Mouse (Mus musculus) embryonic fibroblast, embryonic 13.5 days (primary cell): Measurements from ENCODE around the gene Tle6. TPM values are rescaled to one million over a fixed set of nuclear protein-coding genes. Genes with fewer than 3 reads are reported as not detected.
A peak's percentile ranks its signal among the peaks of the same experiment; 100 is the strongest.

Source experiments
- H3K27ac ChIP-seq: 2 replicates; pipeline ENCODE4 v1.5.1; 2012; ENCODE audit warnings: low read length, control low read depth, inconsistent platforms; ENCODE audit not compliant: insufficient read depth
- H3K4me1 ChIP-seq: 2 replicates; pipeline ENCODE4 v1.6.1; 2011; ENCODE audit warnings: low read length; ENCODE audit not compliant: control insufficient read depth, insufficient read depth
- H3K4me3 ChIP-seq: 2 replicates; pipeline ENCODE4 v1.5.1; 2011; ENCODE audit warnings: mild to moderate bottlenecking, control low read depth, low read length; ENCODE audit not compliant: insufficient read depth
- CTCF ChIP-seq: IDR thresholded peaks from 2 replicates; pipeline ENCODE4 v1.5.1; 2011; ENCODE audit warnings: mild to moderate bottlenecking, control low read depth, low read length, moderate library complexity, borderline replicate concordance; ENCODE audit not compliant: insufficient read depth
- POLR2A ChIP-seq: IDR thresholded peaks from 2 replicates; pipeline ENCODE4 v1.6.1; 2011; ENCODE audit warnings: low read depth, mild to moderate bottlenecking, control low read depth, low read length, moderate library complexity
- polyA plus RNA-seq: library from polyadenylated mRNA; stranded (reverse); fragments of >200 nt; gene quantifications from 2 replicates; pipeline ENCODE4 v1.2.4, GENCODE M21; 2011; ENCODE audit warnings: low read depth; ENCODE audit not compliant: missing spikeins, insufficient read length

The Tle6 gene
- polyA plus RNA-seq, 1 experiment: 26.4 TPM

GRCm38 (mm10) chr10:81595599-81595998 is 5.3 kb downstream of the Tle6 start:
- TF ChIP-seq CTCF (no peak), POLR2A (no peak)
- H3K27ac ChIP-seq: peak overlapping the region; percentile 60; the same call in 1 of the 2 replicates
- no peak overlapping the region for H3K4me3 ChIP-seq
- peaks cover 6% of the 10 kb centered on the region for H3K4me1 ChIP-seq

GRCm38 (mm10) chr10:81593935-81594334 is 6.9 kb downstream of the Tle6 start:
- no peak overlapping the region for H3K27ac ChIP-seq
- TF ChIP-seq POLR2A: no peak
- TF ChIP-seq CTCF: no peak
- peaks cover 6% of the 10 kb centered on the region for H3K4me1 ChIP-seq

GRCm38 (mm10) chr10:81593223-81593622 is 7.7 kb downstream of the Tle6 start:
- TF ChIP-seq POLR2A (no peak), CTCF (no peak)
- Histone ChIP-seq H3K27ac (no peak overlapping the region), H3K4me3 (no peak overlapping the region), H3K4me1 (peaks cover 6% of the 10 kb centered on the region)

More at GRCm38 (mm10) chr10:81593935-81594334, 6.9 kb downstream of the Tle6 start:
- no peak overlapping the region for H3K4me3 ChIP-seq

GRCm38 (mm10) chr10:81592631-81593030 is 8.2 kb downstream of the Tle6 start:
- Histone ChIP-seq H3K4me1 (peaks cover 6% of the 10 kb centered on the region), H3K4me3 (no peak overlapping the region), H3K27ac (no peak overlapping the region)
- no peak for TF ChIP-seq POLR2A
- TF ChIP-seq CTCF: no peak

GRCm38 (mm10) chr10:81591846-81592245 is 9.0 kb downstream of the Tle6 start:
- Histone ChIP-seq H3K4me3 (no peak overlapping the region), H3K4me1 (peaks cover 6% of the 10 kb centered on the region), H3K27ac (no peak overlapping the region)
- no peak for TF ChIP-seq POLR2A
- no peak for TF ChIP-seq CTCF

- Histone ChIP-seq H3K4me3 (no peak overlapping the region), H3K4me1 (no peaks in the 10 kb centered on the region), H3K27ac (no peak overlapping the region)
- TF ChIP-seq CTCF: no peak
- no peak for TF ChIP-seq POLR2A
Measured at GRCm38 (mm10) chr10:81588739-81589138, 12.1 kb downstream of the Tle6 start.

GRCm38 (mm10) chr10:81583347-81583746 is 17.5 kb downstream of the Tle6 start:
- Histone ChIP-seq H3K4me1 (no peaks in the 10 kb centered on the region), H3K4me3 (no peak overlapping the region), H3K27ac (no peak overlapping the region)
- no peak for TF ChIP-seq CTCF
- TF ChIP-seq POLR2A: no peak

GRCm38 (mm10) chr10:81580441-81581070 is 20.3 kb downstream of the Tle6 start:
- no peaks in the 10 kb centered on the region for H3K4me1 ChIP-seq
- no peak overlapping the region for H3K27ac ChIP-seq
- no peak for TF ChIP-seq POLR2A
- no peak for TF ChIP-seq CTCF
- no peak overlapping the region for H3K4me3 ChIP-seq

GRCm38 (mm10) chr10:81579967-81580366 is 20.9 kb downstream of the Tle6 start:
- Histone ChIP-seq H3K27ac (no peak overlapping the region), H3K4me1 (no peaks in the 10 kb centered on the region), H3K4me3 (no peak overlapping the region)
- TF ChIP-seq POLR2A (no peak), CTCF (no peak)

- Histone ChIP-seq H3K4me1 (no peaks in the 10 kb centered on the region), H3K27ac (no peak overlapping the region), H3K4me3 (peak overlapping the region; percentile 66)
- TF ChIP-seq CTCF: no peak
- TF ChIP-seq POLR2A: no peak
Measured at GRCm38 (mm10) chr10:81575695-81576094, 25.2 kb downstream of the Tle6 start.
